Mouse (Mus musculus) C2C12 (cell line): ENCODE data around the gene Phlda1.

Experiments used
- CEBPB ChIP-seq: IDR thresholded peaks from one replicate; pipeline ENCODE4 v1.6.1; 2011; ENCODE audit warnings: low read depth, mild to moderate bottlenecking, control low read depth, moderate library complexity
- CTCF ChIP-seq: IDR thresholded peaks from one replicate; pipeline ENCODE4 v1.5.1; 2011; ENCODE audit not compliant: control insufficient read depth, insufficient read depth, insufficient read length
- FOSL1 ChIP-seq: IDR thresholded peaks from one replicate; pipeline ENCODE4 v1.8.0; 2011; ENCODE audit warnings: mild to moderate bottlenecking, low read length; ENCODE audit not compliant: poor library complexity, insufficient read depth, severe bottlenecking
- MAX ChIP-seq: IDR thresholded peaks from one replicate; pipeline ENCODE4 v1.6.1; 2011; ENCODE audit warnings: mild to moderate bottlenecking, control low read depth
- MYOD1 ChIP-seq: IDR thresholded peaks from one replicate; pipeline ENCODE4 v1.6.1; 2011; ENCODE audit warnings: low read depth; ENCODE audit not compliant: control insufficient read depth, insufficient read length
- MYOG ChIP-seq: IDR thresholded peaks from one replicate; pipeline ENCODE4 v1.6.1; 2011; ENCODE audit not compliant: control insufficient read depth, insufficient read length; ENCODE audit errors: extremely low read depth
- USF1 ChIP-seq: IDR thresholded peaks from one replicate; pipeline ENCODE4 v1.6.1; 2011; ENCODE audit warnings: low read depth, mild to moderate bottlenecking, control low read depth, moderate library complexity

- TF ChIP-seq FOSL1 (no peak), CTCF (no peak), MYOG (no peak), USF1 (no peak), CEBPB (no peak), MYOD1 (no peak), MAX (no peak)
These were observed 44.1 kb downstream of the Phlda1 start for GRCm38 (mm10) chr10:111550075-111550695.
